Mouse (Mus musculus): ENCODE data around the gene Rras2.

Gene Rras2

DNA sequence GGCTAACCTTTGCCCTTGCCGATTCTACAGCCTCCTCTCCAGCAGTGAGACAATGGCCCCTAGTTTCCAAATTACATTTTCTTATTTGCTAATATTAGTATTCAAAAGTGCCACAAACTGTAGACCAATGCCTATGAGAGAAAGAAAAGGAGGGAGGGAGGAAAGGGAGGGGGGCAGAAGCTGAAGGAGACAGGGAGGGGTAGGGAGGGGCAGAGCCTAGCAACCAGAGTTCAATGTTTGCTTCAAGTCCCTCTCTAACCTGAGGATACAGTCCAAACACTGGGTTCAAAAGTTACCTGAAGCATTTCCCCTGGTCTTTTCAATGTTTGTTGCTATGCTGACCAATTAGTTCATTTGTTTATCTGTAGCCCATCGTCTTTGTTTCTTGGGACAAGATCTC lies 7.1 kb downstream of the Rras2 start:
- DNase-seq, result no peak

GRCm38 (mm10) chr7:114105886-114106285 lies 11.7 kb downstream of the Rras2 start:
- no peak for DNase-seq

GRCm38 (mm10) chr7:114103629-114104347 lies 13.8 kb downstream of the Rras2 start:
- peak; percentile 49 to 69 for DNase-seq

- DNase-seq, result no peak
Observed at GRCm38 (mm10) chr7:114103152-114103551, 14.4 kb downstream of the Rras2 start.

GRCm38 (mm10) chr7:114102609-114103008 lies 15.0 kb downstream of the Rras2 start:
- no peak for DNase-seq

DNA sequence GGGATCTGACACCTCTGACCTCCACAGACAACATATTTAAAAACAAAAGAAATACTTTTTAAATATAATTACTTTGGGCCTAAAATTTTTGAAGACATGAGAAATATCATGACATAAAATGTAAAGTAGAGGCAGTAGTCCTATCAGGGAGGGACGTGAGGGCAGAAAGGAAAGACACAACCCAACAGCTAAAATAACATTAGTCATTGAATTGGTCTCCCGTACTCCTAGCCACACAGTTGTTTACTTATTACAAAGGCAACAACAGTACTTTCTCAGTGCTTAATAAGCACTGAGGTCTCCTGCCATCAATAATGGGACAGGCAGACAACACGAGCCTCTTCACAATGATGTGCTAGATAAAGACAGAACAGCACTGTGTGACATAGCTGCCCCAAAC lies 16.2 kb downstream of the Rras2 start:
- DNase-seq, result no peak

GRCm38 (mm10) chr7:114093548-114094174 lies 23.9 kb downstream of the Rras2 start:
- DNase-seq, result no peak

DNA sequence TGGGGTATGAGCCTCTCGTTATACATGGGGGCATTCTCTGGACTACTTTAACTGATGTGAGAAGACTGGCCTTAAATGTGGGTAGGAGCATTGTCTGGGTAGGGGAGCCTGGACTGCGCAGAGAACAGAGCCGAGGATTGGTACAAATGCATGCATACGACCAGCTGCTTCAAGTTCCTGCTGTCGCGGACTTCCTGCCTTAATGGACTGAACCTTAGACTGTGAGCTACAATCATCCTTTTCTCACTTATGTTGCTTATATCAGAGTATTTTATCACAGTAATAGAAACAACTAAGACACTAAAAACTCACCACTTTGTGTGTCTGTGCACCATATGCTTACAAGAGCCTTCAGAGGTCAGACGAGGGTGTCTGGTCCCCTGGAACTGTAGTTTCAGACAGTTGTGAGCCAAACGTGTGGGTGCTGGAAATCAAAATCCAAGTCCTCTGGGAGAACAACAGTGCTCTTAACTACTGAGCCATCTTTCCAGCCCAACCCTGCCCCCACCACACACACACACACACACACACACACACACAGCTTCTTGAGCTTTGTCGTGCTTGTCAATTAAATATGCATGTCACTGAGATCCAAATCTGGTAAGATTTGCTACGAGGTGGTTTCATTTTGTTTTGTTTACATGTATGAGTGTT lies 26.6 kb downstream of the Rras2 start:
- DNase-seq, result no peak

DNA sequence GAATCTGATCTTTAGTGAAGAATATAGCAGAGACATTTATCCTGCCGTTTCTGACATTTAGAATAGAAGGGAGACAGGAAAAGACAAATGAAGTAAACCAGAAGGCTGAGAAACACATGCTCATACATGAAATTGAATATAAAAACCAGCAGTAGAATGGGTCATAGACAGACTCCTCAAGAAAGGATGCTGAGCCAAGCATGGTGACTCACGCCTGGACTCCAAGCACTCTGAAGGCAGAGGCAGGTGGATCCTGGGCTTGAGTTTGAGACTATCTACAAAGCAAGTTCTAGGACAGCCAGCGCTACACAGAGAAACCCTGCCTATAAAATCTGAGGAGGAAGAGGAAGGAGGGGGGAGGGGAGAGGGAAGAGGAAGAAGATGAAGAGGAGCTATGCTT lies 27.4 kb downstream of the Rras2 start:
- no peak for DNase-seq

DNA sequence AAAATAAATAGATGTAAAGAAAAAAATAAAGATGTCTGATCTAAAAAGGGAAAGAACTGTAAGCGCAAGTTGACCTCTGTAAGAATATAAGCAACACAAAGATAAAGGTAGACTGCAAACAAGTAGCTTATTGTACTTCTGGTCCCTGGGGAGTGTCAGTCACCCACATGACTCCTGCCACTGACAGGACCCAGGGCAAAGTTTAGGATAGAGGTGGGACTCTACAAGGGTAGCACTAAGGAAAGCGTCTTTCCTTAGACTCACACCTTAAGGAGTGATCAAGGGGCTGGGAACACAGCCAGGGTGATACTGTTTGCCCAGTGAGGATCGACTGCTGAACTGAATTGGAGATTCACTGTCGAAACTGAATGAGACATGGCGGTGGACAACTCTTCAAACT lies 28.7 kb downstream of the Rras2 start:
- DNase-seq, result no peak

DNA sequence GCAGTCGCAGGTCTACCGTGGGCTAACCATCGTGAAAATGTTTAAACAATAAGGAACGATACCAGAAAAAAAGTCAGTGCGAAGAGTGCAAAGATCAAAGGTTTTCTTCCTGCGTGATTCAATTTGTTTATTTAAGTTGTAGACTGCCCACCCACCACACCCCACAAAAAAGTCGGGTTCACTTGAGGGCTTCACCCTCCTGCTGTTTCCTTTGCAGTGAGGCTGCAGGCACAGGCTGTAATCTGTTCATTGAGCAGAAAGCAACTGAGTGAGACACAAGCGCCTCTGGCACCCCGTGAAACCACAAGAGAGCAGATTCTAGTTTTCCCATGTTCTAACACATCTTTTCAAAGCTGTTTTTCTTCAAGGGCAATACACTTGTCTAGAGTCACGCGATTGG lies 29.6 kb downstream of the Rras2 start:
- DNase-seq, result peak; percentile 47 to 64

DNA sequence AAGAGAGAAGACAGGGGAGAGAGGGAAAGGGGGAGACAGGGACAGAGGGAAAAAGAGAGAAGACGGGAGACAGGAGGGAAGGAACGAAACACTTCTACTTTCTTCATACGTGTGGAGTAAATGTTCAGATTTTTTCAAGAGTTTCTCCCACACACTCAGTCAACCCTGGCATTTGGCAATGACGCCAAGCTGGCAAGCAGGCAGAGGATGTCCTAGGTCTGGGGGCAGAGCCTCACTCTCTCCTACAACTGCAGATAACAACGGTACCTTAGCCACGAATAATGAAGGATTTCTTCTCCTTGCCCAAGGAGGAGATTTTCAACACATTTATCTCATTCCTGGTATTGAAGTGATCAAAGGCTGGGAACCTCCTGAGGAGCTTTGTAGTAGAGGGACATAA lies 30.2 kb downstream of the Rras2 start:
- DNase-seq, result no peak

GRCm38 (mm10) chr7:114086021-114086710 lies 31.4 kb downstream of the Rras2 start:
- DNase-seq, result no peak

DNA sequence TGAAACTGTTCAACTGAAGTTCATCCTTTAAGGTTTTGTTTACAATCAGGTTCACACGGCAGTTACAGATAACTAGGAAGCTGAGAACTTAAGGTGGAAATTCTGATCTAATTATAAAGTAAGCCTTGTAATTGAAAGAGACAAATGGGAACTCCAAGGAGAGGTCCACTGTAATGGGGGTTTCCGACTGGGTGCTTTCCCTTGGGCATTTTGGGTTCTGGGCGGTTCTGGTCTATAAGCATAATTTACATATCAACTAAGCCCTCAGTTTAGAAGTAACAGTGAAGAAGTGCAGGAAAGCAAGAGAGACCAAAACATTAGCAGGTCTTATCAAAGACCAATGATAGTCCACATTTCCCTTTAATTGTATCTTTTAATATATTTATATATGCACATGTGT lies 33.8 kb downstream of the Rras2 start:
- DNase-seq, result no peak

GRCm38 (mm10) chr7:114083088-114083487 lies 34.5 kb downstream of the Rras2 start:
- peak in 1 of 2 experiments; percentile 38 for DNase-seq

DNA sequence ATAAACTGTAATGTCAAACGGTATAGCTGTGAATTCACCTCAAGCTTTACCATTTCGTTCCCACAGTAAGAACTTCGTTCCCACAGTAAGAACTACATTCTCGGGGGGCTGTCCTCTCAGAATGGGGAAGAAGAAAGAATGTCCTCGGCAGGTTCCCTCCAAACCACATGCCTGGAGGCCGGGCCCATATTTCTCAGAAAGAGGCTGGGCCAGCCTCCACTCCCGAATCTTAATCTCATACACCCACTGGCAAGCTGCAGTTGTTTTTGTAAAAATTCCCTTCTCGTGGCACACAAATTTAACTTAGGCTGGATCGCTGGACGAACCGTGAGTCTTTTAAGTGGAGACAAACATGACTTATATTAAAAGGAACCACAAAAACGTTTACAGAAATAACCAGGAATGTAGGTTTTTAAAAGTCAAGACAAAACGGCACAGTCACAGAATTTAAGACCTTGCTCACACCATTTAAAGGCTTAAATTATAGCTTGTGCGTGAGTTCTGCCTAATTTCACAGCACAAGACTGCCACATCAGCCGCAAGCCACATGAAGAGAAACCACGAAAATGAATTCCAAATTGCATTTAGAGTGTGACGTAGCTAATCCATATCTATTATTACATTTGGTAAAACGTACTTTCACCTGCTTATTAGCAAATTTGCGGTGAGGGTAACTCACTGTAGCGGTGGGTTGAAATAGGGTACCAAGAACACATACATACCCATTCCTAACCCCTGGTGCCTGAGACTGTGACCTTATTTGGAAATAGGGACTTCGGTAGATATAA lies 35.8 kb downstream of the Rras2 start:
- DNase-seq, result no peak

- DNase-seq, result no peak
Observed at GRCm38 (mm10) chr7:114080250-114080649, 37.3 kb downstream of the Rras2 start.

DNA sequence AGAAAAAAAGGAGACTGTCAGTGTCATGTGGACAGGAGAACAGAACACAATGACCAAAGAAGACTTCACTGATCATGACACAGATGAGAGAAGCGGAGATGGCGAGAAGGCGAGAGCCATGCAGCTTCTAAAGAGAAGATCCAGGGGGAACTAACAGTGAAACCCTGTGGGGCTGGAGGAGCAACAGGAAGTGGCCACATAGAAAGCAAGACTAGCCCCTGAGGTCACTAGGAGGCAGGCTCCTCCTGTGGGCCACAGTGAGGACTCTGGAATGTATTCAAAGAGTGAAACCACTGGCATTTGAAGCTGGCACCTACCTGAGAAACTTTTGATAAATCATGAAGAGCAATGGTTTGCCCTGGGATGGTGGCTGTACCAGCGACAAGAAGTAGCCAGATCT lies 38.2 kb downstream of the Rras2 start:
- no peak for DNase-seq

GRCm38 (mm10) chr7:114074595-114074994 lies 43.0 kb downstream of the Rras2 start:
- no peak for DNase-seq

- DNase-seq, result no peak
Observed at GRCm38 (mm10) chr7:114074133-114074532, 43.4 kb downstream of the Rras2 start.

DNA sequence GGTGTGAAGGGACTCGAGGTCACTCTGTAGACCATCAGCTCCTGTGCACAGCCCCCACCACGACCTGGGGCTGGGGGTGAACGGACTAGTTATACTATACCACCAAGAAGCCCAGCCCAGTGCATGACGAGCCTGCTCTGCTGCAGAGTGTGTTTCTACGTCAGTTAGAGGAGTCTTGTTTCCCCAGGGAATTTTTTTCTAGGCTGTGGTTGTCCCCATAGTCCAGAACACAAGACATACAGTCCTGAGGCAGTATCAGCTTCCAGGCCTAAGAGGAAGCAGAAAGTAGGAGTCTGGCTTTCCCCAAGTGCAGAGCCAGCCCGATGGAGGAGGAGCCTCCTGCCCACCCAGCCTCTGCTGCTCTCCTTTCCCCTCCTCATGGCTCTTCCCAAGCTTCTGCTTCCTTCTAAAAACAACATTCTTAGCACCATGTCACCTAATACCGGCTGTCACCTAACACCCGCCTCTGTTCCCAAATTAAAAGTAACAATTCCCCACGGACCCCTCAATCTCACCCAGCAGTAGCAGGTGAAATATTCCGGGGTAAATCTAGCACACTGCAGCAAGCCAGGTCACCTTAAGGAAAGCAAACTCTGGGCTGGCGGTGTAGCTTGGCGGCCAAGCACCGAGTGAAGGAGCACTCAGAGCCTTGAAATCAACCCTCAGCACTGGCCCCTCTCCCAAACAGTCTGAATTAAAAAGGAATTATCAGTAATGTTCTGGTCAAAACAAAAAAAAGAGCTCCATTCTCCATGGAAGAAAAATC lies 45.5 kb downstream of the Rras2 start:
- DNase-seq, result no peak

DNA sequence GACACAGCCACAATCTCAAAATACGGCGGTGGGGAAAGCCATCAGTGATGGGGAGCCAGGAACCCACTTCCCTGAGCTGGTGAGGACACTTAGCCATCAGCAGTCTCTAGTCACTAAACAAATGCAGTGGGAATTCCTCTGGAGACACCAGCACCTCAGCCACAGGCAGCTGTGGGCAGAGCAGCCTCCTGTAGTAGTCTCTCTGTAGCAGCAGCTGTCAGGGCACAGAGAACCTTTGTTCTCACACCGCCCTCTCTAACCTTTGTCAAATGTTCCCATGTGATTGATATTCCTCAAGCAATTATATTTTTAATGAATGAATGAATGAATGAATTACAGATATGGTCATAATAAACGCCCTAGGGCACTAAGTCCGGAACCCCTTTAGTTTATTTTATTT lies 46.2 kb downstream of the Rras2 start:
- no peak for DNase-seq

All from thymus, postnatal 36 days (tissue).